Mouse (Mus musculus): ENCODE results near the gene Rbfox1. TPM values are rescaled to one million over a fixed set of nuclear protein-coding genes. Genes with fewer than 3 reads are reported as not detected.

Gene Rbfox1
- 100 to 1,000 TPM; 105 to 113 TPM for total RNA-seq (2021)
- long read RNA-seq, experiment 1, partial matches to known transcripts = 9 of 39 reads
- long read RNA-seq, experiment 1, other reads (novel, unspliced or antisense) = 27 of 39 reads
- long read RNA-seq, experiment 2, partial matches to known transcripts = 2 of 30 reads
- long read RNA-seq, experiment 2, other reads (novel, unspliced or antisense) = 24 of 30 reads

DNA sequence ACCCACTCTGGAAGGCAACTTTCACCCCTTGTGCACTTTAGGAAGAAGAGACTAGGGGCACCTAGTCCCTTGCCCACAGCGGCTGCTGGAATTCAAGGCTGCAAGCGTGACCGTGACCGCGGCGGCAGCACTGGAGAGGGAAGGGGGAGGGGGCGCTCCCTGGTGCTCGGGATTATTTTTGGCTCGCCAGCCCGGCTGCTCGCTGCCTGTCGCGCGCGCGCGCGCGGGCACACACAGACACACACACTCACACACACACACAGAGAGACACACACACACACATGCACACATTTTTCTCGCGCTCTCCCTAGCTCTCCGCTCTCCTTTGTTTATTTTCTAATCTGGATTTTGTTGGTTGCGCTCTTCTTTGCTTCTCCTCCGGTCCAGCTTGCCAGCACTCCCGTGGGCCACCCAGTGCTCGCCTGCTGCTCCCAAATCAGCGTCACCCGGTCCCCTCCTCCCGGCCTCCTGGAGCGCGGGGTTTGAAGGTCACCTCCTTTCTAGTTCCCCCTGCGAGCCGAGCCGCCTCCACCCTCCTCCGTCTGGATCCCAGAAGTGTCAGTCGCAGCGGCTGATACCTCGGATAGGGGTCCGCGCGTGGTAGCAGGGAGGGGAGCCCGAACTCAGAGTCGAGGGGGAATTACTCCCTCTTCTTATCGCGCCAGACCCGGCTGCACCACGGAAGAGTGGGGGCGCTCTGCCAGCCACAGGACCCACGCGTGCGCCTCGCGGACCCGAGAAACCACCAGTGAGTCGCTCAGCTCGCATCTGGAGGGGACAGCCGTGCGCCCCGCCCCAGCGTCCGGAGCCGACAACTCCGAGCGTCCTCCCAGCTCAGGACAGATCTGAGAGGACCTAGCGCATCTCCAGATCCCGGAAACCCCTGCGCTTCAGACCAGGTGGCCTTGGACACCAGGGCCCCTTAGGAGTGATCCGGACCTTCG, at the start of gene Rbfox1:
Rbfox1 (plus strand) TSS at position 610 of the 944 bp plus-strand sequence.
- DNase-seq = no peak

DNA sequence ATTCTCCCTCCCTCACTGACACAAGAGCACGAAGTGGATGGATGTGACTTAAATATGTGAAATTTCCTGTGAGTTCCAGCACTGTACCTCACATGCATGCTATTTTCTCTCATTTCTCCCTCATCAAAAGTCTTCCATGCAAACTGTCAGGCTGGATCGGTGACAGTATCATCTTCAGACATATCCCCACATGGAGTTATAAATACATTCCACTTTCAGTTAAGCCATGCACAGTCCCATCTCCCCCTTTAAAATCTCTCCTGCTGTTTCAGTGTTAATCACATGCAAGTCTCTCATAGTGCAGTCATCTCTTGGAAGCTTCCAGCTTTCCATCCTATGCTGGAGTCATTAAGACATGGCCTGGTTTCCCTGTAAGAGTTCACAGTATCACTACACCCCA, 48.4 kb upstream of the Rbfox1 start:
- no peak for DNase-seq

DNA sequence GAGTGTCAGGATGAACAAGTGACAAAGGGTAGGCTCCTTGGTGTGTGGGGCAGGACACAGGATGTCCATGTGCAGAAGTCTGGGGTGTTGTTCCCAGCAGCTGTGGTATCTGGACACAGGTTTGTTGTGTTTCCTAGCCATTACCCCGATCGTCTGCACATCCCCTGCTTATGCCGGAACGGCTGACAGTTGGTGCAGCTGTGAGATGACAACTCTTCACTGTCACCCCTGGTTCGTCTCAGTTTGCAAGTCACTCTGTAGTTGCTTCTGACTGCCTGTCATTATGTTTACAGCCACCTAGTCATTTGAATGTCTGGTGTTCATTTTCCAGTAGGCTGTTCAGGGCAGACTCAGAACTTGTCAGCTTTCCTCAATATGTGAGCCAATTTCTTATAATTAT, 44.0 kb upstream of the Rbfox1 start:
- no peak for DNase-seq

DNA sequence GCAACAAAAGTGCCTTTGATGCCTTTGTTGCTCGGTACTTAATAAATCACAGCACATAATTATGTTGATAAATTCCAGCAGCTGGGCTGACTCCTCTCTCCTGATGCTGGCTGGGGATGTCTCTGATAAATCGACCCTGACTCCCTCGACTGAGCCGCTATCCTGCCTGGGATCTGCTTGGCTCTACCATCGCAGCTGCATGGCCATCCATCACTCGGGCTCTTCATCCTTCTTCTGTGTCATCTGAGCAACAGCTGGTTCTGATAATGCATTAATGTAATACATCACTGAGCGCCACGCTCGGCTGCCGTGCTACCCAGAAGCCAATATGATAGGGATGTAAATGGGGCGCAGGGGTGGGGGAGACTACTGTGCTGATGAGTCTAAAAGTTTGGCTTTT, 39.5 kb upstream of the Rbfox1 start:
- DNase-seq = no peak

DNA sequence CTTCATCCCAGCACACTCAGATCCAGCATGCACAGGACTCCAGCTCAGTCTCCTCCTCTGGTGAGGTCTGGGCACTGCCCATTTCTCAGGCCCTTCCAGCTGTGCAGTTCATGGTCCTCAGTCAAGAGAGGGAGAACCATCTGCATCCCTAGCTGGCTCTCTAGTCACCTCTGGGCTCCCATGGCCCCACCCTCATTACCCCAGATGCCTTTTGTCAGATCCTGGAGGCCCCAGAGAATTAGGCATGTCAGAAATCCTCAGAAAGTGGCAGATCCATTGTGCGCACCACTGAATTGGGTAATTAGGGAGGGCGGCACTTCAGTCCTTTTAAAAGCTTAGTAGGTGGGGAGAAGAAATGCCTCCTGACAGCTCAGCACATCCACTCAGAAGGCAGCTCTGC, 32.1 kb upstream of the Rbfox1 start:
- no peak for DNase-seq

DNA sequence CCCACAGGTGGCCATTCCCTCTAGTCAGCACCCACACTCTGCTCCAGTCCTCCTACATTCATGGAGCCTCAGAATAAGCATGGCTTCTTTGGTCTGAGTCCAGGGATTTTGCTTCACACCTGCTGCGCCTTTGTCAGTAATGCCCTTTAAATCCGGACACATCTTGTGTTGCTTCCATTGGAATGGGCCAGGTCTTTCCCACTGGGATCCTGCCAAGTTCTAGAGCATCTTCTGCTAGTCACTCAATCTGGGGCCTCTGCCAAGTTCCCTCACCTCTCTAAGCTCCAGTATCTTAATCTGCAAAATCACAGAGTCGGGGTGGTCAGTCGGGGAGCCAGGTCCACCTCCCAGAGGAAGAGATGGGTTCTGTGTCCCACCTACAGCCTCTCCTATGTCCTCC, 20.8 kb upstream of the Rbfox1 start:
- no peak for DNase-seq

DNA sequence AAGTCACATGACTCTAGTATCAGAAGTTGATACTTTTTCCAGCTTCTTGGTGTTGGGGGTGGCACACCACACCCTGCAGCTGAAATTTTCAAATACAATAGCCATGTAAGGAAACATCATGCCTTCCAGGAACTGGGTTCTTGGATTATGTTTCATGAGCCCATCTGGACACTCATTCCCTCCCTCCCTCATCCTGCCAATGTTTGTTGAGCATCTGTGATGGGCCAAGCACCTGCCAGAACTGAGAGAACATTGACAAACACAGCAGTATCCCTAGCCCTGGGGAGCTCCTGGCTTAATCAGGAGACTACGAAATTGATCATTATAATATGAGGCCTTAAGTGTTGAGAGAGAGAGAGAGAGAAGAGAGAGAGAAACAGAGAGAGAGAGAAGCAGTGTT, 18.2 kb upstream of the Rbfox1 start:
- DNase-seq = no peak

DNA sequence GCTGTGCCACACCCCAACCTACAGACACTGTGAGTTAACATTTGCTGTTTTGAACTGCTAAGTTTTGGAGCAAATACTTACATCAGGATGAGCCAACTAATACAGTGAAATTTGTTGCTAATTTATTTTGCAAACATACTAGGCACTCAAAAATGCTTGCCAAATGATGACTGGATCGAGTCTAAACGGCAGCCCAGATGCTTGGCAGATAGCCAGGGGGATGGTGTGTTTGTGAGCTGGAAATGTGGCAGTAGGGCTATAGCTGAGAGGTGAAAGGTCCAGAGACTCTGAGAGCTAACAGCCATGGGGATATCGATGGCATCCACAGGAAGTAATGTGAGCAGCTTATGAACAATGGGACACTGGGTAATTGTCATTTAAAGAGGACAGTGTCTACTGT, 14.8 kb upstream of the Rbfox1 start:
- no peak for DNase-seq

DNA sequence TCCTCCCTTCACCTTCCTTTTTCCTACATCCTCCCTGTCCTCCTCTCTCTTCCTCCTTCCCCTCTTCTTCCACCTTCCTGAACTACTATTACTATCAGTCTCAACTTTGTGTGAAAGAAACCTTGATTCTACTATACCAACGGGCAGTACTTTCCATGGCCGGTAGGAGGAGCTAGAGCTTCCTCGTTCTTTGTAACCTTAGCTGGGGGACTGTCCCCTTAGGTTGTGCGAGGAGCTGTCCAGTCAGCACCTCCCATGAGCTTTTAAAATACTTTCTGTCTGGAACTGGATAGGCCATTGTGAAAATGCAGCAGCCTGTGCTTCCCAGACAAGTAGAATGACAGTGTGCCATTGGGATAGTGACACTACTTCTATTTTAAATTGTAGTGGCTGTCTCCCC, 3.3 kb upstream of the Rbfox1 start:
- DNase-seq = peak; percentile 58

DNA sequence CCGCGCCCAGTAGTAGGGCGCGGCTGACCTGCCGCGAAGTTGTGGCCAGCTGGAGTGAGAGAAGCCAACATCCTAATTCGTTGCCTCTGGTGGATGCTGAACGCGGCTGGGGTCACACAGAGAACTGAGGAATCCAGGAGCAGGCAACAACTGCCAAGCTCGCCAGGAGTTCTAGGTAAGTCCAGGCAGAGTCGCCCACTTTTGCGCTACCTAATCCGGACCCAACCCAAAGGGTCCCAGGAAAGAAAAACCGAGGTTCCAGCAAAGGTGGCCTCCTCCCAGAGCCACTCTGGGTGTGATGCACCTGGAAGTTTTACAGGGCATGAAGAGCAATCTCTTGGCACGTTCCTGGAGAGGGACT, 515 bp downstream of the Rbfox1 start:
- no peak for DNase-seq

DNA sequence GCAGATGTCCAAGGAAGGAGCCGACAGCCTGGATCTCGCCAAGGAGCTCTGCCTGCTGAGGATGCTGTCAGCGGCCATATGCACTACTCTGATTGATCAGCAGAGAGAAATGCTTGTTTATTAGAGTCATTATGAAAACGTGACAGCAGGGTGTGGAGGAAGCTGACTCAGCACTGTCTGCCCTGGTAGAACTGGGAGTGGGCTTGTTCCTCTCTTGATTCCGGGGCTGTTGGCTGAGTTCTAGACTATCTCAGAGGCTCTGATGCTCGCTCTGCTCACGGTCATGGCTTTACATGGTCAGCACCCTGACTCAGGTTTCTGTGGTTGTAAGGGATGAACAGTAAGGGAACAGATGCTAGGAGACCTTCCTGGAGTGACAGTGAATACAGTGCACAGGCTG, 10.4 kb downstream of the Rbfox1 start:
- no peak for DNase-seq

DNA sequence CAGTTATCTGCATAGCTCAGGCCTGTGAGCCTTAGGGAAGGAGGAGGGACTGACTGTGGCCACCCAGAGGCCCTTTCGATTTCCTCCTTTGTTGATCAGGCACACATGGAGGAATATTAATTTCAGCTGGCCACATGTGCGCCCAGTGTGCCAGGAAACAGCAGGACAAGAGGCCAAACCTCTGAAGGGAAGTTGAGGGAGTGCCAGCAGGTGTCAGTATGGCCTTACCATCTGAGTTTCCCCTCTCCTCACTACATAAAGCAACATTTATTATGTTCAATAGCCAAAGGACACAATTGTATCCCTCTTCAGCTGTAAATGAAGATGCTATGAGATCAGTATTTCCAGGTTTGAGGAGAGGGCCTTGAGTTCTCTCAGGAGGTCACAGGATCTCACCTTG, 13.2 kb downstream of the Rbfox1 start:
- no peak for DNase-seq

DNA sequence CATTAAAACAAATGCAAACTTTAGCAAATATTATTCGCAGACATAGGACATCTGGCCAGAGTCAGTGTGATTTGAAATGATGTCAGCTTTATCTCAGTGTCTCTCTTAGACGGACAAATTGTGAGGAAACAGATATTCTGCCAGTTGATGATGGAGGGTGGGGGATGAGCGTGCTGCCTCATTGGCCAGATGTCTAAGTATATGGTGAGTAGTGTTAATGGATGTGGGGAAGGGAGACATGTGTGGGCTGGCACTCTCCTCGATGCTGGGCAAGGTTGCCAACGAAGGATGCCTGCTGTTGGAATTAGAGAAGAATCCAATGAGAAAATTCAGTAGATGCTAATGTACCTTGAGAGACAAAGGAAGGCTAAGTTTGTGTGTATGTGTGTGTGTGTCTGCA, 25.6 kb downstream of the Rbfox1 start:
- DNase-seq = no peak

DNA sequence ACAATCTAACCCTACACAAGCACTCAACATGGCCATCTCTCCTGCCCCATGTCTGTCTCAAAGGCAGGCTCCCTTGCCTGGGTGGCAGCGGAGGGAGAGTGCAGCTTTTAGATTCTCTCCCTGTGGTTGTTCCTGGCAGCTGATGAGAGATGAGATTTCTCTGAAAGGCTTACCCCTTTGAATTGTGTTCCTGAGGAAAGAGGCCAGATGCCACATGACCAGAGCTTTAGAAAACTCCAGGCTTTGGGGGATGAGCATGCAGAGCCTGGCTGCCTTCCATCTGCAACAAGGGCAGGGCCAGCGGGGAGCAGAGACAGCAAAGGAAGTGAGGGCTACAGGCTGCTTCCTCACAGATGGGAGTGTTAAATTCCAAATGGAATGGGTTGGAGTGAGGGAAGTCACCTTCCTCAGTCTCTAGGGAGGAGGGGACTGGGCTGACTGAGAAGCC, 26.7 kb downstream of the Rbfox1 start:
- no peak for DNase-seq

DNA sequence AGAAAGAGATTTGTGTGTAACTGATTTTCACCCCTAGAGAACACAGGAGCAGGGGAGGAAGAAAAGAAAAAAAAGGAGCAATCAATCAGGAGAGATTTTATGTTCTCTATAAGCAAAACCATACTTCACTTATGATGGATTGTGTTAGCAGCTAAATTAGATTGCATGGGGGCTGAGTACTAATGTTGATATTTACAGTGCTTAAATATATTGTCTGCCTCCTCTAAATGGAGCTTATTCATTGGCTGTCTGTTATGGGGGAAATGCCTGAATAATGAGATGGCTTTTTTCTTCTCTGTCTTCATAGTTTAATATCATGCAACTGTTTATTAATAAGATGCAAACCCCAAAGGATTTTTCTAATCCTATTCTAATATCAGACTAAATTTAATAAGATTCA, 32.8 kb downstream of the Rbfox1 start:
- no peak for DNase-seq

DNA sequence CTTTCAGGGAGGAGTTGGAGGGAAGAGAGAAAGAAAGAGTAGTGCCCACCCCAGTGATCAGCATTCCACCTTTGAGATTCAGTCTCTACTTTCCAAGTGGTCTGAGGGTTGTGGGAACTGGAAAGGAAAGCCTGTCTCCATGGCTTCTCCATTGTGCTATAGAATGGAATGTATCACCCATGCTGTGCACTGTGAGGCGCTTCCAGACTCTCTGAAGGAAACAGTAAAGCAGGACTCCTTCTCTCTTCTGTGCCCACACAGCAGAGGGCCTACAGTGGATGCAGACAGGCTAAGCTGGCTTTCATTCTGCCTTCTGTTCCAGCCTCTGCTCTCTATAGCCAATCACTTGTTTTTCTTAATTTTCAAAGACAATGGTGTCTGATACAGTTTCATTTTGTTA, 41.8 kb downstream of the Rbfox1 start:
- DNase-seq = no peak

DNA sequence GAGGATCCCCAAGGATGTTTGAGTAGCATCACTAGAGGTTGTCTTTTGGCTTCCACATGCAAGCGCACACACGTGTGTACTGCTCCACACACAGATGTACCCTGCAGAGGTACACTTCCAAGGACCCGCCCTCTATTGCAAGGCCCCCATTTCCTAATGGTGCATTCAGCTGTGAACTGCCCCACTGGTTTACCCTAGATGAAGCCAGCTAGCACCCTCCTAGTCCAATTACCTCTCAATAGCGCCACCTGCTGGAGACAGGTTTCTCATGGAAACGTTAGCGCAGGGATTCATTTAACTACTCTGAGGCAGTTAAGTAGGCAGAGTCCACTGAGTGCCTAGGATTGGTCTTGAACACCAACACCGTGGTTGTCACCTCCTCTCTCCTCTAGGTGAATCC, 46.5 kb downstream of the Rbfox1 start:
- DNase-seq = peak; percentile 72

DNA sequence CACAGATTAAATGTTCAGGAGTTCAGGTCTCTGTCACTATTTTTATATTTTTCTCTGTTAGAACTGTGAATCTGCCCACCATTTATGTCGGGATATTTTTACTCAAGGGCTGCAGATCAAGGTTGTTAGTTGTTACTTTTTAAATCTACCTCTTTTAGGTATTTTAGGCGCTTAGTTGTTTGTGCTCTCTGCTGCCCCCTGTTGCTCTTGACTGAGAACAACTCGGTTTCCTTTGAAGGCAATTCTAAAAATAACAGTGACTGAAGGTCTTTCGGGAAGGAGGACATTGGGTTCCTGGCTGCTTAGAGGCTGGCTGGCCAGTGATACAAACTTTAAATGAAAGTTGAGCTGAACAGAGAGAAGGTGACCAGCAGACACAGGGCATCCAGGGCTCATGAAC, 54.9 kb downstream of the Rbfox1 start:
- DNase-seq = no peak

DNA sequence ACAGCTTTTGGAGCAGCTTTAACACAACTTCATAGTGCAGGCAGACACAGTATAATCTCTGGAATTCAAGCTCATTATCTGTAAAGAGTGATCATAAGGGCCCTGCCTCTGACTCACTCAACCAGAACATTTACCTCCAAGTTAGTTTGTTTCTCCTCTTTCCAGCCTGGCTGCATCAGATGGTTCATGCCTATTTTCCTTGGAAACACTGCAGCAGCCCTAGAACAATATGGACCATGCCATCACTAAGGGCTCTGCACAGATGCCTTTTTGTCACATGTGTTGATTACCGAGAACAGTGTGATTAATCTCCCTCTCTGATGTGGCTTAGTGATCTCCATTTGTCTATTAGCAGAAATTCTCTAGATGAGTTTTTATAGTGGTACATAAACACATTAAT, 60.5 kb downstream of the Rbfox1 start:
- no peak for DNase-seq

DNA sequence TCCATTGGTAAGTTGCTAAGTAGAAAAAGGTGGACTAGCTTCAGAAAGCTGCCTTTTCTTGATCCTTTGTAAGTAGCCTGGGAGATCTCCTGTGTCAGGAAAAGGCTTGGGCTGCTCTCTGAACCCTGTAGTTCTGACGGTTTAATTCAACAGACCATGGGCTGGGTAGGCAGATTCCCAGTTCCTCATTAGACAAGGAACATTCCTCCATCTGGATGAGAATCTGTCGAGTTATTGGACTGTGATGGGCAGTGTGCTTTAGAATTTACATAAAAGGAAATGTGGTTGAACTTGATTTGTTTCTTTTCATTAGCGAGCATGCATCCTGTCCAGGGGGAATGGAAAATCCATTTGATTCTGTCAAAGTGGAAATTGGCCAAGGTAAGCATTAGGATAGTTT, 68.0 kb downstream of the Rbfox1 start:
- no peak for DNase-seq

DNA sequence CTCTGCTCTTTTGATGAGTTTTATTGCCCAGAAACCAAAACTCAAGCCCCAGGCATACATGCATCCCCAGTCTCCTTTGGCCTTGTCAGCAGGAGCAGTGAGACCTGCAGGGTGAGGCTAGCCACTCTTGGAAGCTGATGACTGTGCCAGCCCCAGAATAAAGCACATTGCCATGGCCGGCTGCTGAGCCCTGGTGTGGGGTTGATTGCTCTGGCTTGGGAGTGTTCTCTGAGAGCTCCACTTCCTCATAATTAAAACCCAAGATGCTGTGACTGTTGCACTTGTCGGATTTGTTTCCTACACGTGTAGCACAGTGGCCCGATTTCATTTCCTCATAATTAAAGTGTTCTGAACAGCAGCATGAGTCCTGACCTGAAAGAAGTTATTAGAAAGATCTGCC, 72.3 kb downstream of the Rbfox1 start:
- DNase-seq = no peak

DNA sequence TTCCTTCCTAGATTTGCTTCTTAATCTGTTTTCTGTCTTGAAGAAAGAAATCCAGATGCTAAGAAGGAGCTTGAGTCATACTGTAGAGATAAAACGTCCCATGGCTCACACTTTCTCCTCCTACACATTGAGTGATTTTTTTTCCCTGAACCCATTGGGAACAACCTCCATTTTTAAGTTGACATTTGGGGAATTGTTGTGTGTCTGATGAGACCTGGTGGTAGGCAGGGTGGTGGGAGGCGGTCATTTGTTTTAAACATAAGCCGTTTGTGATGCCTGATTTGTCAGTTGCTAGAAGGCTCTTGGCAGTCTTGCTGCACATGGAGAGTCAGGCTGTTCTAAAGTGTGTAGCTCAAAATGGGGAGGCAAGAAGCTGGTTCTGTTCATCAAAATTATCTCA, 76.6 kb downstream of the Rbfox1 start:
- no peak for DNase-seq

DNA sequence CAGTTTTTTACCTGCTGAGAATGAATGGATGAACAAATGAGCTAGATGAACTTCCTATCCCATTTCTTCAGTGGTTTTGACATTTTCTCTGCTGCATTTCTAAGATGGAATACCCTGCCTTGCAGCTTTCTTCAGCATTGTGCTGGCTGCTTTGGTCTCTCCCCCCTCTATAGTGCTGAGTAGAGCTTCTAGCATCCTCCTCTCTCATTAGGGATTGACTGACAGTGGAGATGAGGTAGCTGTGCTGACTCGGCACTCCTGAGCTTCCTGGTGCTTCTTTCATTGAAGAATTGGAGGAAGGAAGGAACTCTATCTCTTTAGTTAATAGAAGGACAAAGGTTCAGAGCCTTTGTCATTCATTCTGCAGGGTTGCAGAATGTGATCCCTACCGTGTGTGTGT, 89.0 kb downstream of the Rbfox1 start:
- DNase-seq = no peak
